Mouse (Mus musculus) heart, adult 11 months (tissue): Measurements from ENCODE around the gene Ndufs1.
A peak's percentile ranks its signal among the peaks of the same experiment; 100 is the strongest.

ENCODE experiments used
- DNase-seq: peaks from one replicate; pipeline ENCODE4 v3.0.0; 2022

The Ndufs1 gene

DNA sequence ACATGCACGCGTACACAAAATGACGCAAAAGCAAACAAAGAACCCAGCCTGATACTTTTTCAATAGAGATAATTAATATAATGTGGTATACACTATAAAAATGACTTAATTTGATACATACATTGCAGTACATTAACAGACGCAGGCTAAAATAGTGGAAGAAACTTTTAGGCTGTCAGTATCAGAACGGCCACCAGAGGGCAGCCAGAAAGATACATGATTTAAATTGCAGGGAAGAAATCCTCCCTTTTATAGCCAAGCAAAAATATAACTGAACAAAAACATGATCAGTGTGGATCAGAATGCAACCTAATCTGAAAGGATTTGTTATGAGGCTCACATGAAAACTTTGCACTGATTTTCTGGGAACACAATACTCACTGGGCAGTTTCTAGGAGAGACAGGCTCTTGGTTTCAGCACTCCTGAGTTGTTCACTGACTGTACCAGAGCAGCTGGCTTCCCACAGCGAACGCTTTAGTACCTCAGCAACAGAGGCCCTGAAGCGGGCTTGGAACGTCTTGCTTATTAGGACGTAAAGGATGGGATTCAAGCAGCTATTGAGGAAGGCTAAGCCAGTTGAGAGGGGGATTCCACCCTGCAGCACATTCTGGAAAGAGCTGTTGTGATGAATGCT lies 6.1 kb upstream of the Ndufs1 start:
- peak; percentile 85 for DNase-seq

DNA sequence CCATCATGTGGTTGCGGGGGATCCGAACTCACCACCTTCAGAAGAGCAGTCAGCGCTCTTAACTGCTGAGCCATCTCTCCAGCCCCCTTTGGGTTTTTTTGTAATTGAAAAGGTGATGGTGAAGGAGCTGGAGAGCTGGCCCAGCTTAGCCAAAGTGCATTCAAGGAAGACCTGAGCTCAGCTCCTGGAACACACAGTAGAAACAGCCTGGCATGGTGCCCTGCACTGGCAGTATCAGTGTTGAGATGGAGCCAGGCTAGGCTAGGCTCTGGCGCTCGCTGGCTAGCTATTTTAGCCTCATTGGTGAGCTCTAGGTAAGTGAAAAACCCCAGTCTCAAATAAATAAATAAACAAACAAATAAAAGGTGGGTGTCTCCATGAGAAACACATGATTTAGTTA lies 5.6 kb upstream of the Ndufs1 start:
- DNase-seq = peak; percentile 96

DNA sequence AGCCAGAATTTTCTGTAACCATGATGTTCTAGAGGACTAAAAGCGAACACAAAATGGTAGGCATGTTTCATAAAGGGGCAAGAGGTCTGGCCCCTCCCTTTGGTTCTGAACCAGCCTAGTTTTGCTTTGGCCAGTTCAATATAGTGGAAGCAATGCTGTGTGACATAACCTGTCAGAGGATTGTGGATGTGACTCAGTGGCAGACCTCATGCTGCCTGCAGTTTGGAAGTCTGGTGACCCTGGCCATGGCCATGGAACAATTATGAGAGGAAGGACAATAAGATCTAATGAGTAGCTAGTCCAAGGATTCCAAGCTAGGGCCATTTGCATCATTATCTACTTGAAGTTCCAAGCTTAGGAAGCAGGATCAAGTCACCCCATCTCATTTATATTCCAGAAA lies 4.8 kb upstream of the Ndufs1 start:
- DNase-seq = no peak

DNA sequence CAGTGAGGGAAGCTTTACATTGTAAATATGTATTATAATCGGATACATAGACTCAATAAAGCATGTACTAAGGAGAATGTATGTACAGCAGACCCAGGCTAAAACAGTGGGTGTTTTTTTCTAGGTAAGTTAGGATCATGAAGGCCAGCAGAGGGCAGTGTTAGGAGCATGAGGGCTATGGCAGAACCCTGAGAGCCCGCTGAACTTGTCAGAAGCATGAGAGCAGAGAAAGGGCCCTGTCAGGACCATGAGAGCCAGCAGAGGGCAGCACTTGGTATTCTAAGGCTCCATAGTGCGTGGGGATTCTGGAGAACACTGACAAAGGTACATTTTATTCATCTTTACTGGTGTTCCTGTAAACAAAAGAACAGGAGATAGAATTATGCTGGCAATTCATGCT lies 4.4 kb upstream of the Ndufs1 start:
- peak; percentile 98 for DNase-seq

DNA sequence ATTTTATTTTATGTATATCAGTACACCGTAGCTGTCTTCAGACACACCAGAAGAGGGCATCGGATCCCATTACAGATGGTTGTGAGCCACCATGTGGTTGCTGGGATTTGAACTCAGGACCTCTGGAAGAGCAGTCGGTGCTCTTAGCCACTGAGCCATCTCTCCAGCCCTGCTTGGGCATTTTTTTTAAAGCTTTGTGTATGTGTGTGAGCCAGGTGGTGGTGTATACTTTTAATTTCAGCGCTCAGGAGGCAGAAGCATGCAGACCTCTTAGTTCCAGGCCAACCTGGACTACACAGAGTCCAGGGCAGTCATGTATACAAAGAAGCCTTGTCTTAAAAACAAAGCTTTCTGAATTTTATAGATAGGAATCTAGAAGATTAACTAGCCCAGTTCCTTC lies 3.9 kb upstream of the Ndufs1 start:
- peak; percentile 59 for DNase-seq

DNA sequence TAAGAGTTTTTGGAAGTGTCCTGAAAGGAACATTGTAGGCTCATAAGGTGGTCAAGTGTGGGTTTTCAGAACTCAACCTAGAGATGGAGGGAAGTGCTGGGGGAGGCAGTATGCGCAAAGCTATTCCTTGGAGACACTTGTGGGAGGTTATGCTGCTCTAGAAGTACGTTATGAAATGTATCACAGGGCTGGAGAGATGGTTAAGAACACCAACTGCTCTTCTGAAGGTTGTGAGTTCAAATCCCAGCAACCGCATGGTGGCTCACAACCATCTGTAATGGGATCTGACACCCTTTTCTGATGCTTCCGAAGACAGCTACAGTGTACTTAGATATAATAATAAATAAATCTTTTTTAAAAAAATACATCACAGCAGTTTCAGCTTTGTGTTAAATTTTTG lies 3.5 kb upstream of the Ndufs1 start:
- DNase-seq = peak; percentile 85

DNA sequence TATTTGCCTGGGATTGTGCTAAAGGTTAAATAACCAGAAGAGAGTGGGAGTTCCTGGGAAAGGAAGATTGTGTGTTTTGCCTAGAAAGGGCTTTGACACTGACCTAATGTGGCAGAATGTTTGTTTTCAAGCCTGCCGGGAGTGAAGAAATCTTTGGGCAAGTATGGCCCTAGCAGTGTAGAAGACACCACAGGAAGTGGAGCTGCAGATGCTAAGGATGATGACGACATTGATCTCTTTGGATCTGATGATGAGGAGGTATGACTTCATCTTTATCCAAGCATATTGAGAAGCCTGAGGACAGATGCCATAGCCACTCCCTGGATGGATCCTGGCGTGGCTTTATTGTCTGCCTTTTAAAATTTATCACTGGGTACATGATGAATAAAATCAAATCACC lies 1.7 kb upstream of the Ndufs1 start:
- peak; percentile 81 for DNase-seq

DNA sequence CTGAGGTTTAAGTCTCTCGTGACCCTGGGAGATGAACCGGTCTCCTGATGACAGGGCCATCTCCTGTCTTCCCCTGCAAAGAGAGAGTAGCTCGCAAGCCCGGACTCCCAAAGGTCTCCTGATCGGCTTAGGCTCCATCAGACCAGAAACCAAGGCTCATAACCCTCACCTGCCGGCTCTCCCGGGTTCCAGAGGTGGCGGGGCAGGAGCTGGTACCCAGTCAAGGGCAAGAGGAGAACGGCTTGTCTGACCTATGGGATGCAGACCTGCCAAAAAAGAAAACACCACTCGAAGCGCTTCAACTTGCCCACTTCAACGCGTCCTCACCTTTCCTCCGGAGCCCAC lies 402 bp downstream of the Ndufs1 start:
- no peak for DNase-seq

DNA sequence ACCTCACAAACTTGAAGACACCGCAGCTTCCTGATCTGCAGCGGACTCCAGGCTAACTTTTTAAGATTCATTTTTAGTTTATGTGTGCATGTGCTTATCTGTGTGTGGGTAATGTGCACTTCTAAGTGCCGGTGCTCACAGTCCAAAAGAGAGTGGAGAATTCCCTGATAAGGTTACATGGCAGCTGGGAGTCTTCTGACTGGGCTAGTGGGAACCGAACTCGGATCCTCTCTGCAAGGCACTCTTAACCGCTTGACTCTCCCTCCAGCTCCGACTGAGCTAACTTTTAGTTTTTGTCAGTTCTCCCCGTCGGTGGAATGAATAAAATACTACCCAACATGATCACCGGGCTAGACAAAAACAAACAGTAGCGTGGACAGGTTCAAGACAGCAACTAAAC lies 780 bp downstream of the Ndufs1 start:
- no peak for DNase-seq

DNA sequence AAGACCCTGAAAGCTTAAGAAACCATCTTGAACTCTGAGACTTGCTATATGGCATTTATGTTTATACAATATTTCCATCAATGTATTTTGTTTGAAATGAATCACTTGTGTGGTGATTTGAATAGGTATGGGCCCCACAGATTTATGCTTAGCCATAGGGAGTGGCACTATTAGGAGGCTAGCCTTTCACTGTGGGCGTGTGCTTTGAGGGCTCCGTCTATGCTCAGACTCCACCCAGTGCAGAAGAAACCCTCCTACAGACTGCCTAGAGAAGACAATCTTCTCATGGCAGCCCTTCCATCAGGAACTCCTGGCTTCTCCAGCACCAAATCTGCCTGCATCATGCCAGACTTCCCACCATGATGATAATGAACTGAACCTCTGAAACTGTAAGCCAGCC lies 8.0 kb downstream of the Ndufs1 start:
- peak; percentile 33 for DNase-seq

DNA sequence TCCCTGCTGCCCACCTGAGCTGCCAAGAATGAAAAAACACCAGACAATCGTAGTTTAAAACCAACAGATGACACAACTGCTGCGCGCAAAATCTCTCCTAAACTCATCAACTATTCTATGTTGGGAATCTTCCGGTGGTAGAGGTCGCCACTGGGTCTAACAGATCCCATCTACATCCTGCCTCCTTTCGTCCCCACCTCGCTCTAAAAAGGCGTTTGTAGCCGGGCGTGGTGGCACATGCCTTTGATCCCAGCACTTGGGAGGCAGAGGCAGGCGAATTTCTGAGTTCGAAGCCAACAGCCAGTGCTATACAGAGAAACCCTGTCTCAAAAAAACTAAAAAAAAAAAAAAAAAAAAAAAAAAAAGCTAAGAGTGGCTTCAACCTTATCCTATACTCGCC lies 36.4 kb downstream of the Ndufs1 start:
- DNase-seq = peak; percentile 25

DNA sequence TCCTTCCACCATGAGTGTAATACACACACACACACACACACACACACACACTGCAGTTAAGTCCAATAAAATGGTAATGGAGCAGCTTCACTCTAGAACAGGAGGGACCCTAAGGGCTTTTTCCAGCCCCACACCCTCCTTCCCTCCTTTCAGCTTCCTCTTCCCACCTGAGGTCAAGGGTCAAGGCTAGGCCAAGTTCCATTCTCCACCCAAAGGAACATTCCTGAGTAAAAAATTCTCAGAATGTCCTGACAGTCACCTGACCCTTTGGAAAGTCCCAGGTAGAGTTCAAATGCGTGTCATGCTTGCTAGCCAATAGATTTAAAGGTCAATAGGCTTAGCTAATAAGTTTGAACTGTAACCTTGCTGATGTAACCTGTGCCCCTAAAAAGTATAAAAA lies 38.0 kb downstream of the Ndufs1 start:
- peak; percentile 8 for DNase-seq

DNA sequence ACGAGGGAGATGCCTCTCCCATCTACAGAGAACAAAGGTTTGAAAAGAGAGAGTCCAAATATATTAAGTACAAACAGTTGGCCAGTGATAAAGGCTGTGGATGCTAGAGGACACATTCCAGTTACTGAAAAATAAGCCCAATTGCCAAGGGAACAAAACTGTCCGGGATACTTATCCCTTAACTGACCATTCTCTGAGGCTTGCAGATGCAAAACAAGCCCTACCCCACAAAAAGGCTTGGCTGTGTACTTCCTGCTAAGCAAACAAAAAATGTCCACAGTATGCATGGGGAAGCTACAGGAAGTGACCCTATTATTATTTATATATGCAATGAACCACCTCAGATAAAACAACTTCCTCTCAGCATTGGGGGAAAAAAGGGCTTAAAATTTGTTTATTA lies 38.7 kb downstream of the Ndufs1 start:
- DNase-seq = peak; percentile 45

DNA sequence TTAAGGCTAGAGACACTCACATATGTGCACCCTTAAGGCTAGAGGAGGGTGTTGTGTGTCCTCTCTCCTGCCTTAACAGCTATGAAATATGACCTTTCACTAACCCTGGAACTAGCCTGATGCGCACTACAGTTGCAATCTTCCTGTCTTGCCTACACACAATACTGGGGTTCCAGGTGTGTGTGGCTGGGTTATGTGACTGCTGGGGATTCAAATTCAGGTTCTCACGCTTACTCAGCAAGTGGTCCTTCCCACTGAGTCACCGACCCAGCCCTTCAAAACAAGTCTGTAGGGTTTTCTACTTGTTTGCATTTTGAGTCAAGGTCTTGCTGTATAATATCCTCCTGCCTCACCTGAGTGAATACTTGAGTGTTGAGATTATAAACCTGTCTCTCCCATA lies 42.1 kb downstream of the Ndufs1 start:
- no peak for DNase-seq

DNA sequence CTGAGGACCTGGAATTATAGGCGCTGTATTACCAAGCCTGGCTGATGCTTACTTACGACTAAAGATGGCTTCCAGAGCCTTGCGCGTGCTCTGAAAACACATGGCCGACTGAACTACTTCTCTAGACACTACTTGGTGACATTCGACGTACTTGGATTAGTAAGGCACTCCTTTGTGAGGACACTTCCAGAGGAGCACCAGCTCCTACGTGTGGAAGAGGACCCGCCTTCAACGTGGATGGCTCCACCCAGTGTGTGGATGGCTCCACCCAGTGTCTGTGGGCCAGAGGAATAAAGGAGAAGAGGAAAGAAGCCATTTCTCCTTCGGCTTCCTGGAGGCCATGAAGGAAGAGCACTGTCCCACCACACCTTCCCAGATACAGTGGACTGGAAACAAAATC lies 44.9 kb downstream of the Ndufs1 start:
- DNase-seq = no peak

DNA sequence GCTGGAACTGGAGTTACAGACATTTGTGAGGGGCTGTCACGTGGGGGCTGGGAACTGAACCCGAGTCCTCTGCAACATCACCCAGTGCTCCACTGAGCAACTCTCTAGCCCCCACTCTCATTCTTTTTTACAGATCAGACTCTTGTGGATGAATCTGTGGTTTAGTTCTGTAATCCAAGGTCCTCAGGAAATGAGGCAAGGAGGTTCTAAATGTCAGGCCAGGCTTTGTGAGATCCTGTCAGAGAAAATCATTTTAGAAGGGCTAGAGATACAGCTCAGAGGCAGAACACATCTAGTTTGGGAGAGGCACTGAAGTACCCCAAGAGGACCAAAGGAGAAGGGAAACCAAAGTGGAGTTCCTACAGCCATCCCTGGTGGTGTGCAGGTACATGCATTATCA lies 45.8 kb downstream of the Ndufs1 start:
- DNase-seq = no peak

DNA sequence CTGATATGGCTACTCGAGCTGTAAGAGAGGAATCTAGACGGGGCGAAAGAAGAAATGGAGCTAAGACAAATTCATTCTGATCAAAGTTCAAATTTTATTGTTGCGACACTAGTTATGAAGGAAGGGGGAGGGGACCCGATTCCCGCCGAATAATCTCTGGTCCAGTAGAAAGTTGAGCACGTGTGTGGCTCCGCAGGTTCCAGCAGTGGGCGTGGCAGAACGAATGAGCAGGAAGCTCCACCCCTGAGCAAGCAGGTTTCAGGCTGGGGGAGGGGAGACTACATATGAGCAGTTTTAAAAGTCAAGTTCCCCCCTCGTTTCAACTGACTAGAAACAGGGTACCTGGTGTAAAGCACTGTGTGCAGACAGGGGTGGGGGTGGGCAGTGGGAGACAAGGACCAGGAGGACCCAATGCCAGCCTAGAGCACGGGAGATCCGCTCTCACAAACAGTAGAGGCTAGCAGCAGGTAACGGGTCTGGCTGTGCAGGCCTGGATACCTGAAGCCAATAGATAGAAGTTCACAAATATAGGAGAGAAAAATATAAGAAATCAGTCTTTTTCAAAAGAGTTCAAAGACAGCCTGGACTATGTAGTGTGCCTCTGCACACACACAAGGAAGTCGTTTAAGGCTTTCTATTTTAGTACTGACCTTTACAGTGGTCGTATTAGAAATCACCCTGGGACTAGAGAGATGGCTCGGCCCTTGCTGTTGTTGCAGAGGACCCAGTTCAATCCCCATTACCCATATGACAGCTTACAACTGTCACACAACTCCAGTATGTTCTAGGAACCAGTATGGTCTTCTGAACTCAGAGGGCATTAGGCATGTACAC lies 46.6 kb downstream of the Ndufs1 start:
- peak; percentile 92 for DNase-seq

DNA sequence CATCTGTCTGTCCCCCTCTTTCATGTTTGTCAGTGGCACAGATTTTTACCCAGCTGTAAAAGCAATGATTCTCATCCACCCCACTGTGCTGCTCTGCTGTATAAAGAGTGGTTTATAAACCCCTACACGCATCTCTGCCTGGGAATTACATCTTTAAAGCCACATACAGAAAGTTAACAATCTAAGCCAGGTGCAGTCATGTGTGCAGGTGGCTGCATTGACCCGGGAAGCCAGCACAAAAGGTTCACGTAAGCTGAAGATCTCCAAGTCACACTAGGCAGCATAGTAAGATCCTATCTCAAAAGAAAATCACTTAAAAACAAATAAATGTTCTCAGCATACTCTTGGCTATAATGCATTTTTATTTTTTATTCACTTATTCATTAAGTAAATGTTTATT lies 47.4 kb downstream of the Ndufs1 start:
- no peak for DNase-seq

DNA sequence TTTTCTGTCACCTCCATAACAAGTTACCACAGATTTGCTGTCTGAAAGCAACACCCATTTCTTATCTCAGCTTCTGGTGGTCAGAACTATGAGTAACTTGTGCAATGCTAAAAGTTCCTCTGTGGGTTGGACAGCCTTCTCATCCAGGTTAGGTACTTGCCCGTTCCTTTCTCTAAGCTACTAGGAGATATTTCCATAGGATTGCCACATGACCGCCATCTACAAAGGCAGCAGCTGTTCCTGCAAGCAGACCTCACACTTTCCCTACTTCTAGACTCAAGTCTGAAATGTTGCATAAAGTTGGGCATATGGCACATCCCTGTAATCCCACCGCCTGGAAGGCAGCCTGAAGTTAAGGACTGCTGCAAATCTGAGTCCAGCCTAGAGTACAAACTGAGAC lies 50.4 kb downstream of the Ndufs1 start:
- DNase-seq = no peak

DNA sequence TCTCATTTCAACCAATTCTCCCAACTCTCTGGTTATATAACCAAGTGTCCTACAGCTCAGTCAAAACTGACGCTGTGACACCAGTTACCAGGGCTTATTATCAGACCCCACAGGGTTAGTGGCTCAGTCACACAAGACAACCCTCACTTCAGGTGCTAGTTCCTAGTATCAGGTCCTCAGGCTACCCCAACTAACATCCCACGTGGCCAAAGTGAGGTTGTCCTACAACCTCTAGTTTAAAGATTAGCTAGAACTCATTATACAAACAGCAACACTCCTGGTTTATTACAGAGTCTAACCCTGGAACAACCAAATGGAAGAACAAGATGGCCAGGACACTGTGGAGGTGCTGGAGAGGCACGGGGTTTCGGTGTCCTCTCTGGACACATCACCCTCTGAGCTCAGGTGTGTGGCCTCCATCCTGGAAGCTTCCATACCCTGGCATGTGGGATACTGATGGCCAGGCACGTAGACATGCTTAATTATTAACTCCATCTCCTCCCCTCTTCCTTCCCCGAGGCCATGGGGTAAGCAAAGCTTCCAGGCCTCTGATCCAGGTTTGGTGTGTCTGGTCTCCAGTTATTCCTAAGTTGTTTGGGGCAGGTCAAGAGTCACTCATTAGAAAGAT lies 52.7 kb downstream of the Ndufs1 start:
- DNase-seq = no peak

DNA sequence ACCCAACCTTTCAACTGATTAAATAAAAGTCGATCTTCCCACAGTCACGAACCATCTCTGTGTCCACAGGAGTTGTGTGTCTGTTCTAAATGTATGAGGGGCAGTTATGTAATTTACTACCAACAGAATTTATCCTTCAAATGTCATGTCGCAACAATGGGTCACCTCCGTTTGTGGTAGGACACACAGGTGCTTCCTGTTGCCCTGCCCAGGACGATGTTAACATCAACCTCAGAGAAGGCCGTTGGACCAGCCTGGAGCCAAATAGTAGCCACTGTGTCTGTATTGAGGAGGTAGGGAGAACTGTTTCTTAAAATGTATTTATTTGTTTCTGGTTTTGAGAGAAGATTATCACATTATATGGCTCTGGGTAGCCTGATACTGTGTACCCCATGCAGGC lies 54.6 kb downstream of the Ndufs1 start:
- DNase-seq = no peak

DNA sequence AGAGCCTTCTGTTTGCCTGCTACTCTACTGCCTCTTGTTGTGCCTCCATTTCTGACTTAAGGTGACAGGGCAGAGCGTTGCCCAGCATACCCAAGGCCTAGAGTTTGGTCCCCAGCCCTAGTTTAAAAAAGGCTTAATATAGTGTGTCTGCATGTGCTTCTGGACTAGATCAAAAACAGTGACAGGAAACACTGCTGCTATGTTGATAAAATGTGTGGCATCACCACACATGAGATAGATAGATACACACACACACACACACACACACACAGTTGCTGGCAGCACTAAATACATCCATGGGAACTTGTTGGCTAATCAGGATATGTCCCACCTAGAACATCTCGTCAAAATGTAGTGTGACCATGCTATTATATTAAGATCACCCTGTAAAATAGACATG lies 56.3 kb downstream of the Ndufs1 start:
- DNase-seq = no peak

DNA sequence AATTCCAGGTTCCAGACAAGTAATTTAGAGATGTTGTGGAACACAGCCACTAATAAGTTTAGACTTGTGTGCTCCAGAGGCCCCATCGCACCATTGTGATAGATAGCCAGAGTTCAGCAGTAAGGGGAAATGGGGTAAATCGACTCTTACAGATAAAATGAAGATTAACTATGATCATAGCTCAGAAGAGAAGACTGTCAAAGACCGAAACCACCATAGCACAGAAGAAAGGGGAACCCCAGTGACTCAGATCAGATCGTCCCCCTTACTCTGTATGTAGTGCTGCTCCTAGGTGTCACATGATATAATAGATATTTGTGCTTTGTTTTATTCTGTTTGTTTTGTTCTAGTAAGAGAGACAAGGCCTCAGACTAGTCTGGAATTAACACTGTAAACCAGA lies 57.0 kb downstream of the Ndufs1 start:
- no peak for DNase-seq

DNA sequence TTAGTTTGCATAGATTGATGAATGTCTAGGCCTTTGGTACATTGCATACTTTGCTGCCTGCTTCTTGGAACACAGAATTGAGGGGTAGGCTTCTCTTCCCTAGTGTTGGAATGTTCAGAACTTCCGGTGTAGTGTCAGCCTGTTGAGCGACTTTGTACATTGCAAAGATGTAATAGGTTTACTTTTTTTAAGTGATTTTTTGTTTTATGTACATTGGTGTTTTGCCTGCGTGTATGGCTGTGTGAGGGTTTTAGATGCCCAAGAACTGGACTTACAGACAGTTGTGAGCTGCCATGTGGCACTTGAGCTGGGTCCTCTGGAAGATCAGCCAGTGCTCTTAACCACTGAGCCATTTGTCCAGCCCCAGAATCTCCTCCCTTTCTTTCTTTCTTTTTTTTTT lies 61.1 kb downstream of the Ndufs1 start:
- DNase-seq = no peak

DNA sequence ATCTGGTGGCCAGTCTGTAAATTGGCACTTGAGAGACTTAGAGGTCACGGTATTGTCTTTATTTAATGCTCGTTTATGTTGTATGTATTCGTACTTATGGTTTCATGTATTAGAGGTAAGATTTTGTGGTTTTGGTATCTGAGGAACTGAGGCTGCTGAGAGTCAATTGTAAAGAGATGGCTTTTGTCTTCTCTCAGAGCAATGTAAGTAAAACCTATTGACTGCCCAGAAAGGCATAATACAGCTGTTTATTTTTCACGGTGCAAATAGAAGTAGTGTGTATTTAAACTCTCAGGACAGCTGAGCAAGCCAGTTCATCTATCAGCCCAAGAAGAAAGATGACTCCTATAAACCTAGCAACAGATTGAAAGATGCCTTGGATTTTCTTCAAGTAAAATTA lies 61.5 kb downstream of the Ndufs1 start:
- no peak for DNase-seq
